Mouse (Mus musculus) midbrain, embryonic 11.5 days (tissue): ENCODE measurements at regions not wholly inside any gene's neighbourhood (a gene's known extent, or its start where the extent isn't known, plus 50 kb on each side); places are given as distances from the start of the nearest gene placed in this dataset.

ENCODE experiments used
- ATAC-seq: fragments of 200-750 bp; cut with Nextera tagmentation; 2 replicates; pipeline ENCODE4 v1.8.0; 2017; ENCODE audit warnings: moderate TSS enrichment, moderate library complexity; ENCODE audit not compliant: low FRiP score
- DNase-seq: peaks from one replicate; pipeline ENCODE4 v3.0.0; 2015; ENCODE audit warnings: low spot score; ENCODE audit errors: missing footprints
- H3K27ac ChIP-seq: fragments of 300-500 bp; sonication (generic); 2 replicates; pipeline ENCODE4 v1.5.1; 2014; ENCODE audit warnings: low read depth, low read length
- H3K27me3 ChIP-seq: fragments of 300-500 bp; sonication (generic); 2 replicates; pipeline ENCODE4 v1.6.1; 2014; ENCODE audit warnings: mild to moderate bottlenecking, low read length, moderate library complexity, mixed read lengths; ENCODE audit not compliant: control insufficient read depth, insufficient read depth
- H3K36me3 ChIP-seq: fragments of 300-500 bp; sonication (generic); 2 replicates; pipeline ENCODE4 v1.6.1; 2014; ENCODE audit warnings: mild to moderate bottlenecking, low read length, moderate library complexity, mixed read lengths; ENCODE audit not compliant: control insufficient read depth, insufficient read depth
- H3K4me1 ChIP-seq: fragments of 300-500 bp; sonication (generic); 2 replicates; pipeline ENCODE4 v1.6.1; 2014; ENCODE audit warnings: low read length; ENCODE audit not compliant: control insufficient read depth, insufficient read depth
- H3K4me2 ChIP-seq: fragments of 300-500 bp; sonication (generic); 2 replicates; pipeline ENCODE4 v1.6.1; 2014; ENCODE audit warnings: mild to moderate bottlenecking, moderate library complexity
- H3K4me3 ChIP-seq: fragments of 300-500 bp; sonication (generic); 2 replicates; pipeline ENCODE4 v1.5.1; 2014; ENCODE audit warnings: low read depth, low read length
- H3K9ac ChIP-seq: fragments of 300-500 bp; sonication (generic); 2 replicates; pipeline ENCODE4 v1.6.1; 2014; ENCODE audit warnings: low read length
- H3K9me3 ChIP-seq: fragments of 300-500 bp; sonication (generic); 2 replicates; pipeline ENCODE4 v1.6.1; 2016; ENCODE audit warnings: low read length; ENCODE audit not compliant: control insufficient read depth
- WGBS: fragments of 180-500 bp; shearing (Covaris S2); extraction: QIAGEN DNeasy Blood & Tissue Kit; methylation state at CpG from one replicate; pipeline ENCODE4 v1.1.7; 2014; 5-methylcytosine and 5-hydroxymethylcytosine counted together

- Histone ChIP-seq H3K36me3 (no peaks in the 10 kb centered on the region), H3K9me3 (no peaks in the 10 kb centered on the region), H3K9ac (no peak overlapping the region), H3K4me2 (no peak overlapping the region), H3K27me3 (no peaks in the 10 kb centered on the region), H3K27ac (no peak overlapping the region), H3K4me1 (no peaks in the 10 kb centered on the region), H3K4me3 (no peak overlapping the region)
- ATAC-seq (no peak), DNase-seq (no peak)
- WGBS = 51% methylated on average over 1 of the region's 1 CpGs
Observed at GRCm38 (mm10) chr2:43479871-43480270, 75.3 kb upstream of the Kynu start.
